Mouse (Mus musculus): ENCODE results near the gene Nop9. TPM values are rescaled to one million over a fixed set of nuclear protein-coding genes. Genes with fewer than 3 reads are reported as not detected.
A peak's percentile ranks its signal among the peaks of the same experiment; 100 is the strongest.

Nop9 gene
- 1.1 and 1.5 TPM in 2 replicates for polyA plus RNA-seq (2012)

- no peaks in the 10 kb centered on the region for H3K9me3 ChIP-seq (ENCODE audit: control insufficient read depth, low read length)
Observed at GRCm38 (mm10) chr14:55745180-55745860, at the start of gene Nop9, which contains the start of gene Dhrs1. Gene Nop9 (plus strand): TSS chr14:55745693. Gene Dhrs1 (minus strand): TSS chr14:55745690.

GRCm38 (mm10) chr14:55697226-55697625, 48.3 kb upstream of the Nop9 start:
- H3K4me1 ChIP-seq (ENCODE audit: control insufficient read depth) = peaks cover 2% of the 10 kb centered on the region; the same call in 1 of the 2 replicates
- peaks cover 16% of the 10 kb centered on the region for H3K9me3 ChIP-seq (ENCODE audit: control insufficient read depth, low read length)
- H3K27me3 ChIP-seq (ENCODE audit: control insufficient read depth) = no peaks in the 10 kb centered on the region; the same call in 1 of the 2 replicates
- H3K36me3 ChIP-seq (ENCODE audit: control insufficient read depth) = no peaks in the 10 kb centered on the region
- TF ChIP-seq GATA1 (IDR thresholded peaks at IDR 0.05; ENCODE audit: low read length) (no peak), TAL1 (IDR thresholded peaks at IDR 0.05; ENCODE audit: low read length) (no peak)
- H3K4me3 ChIP-seq (replicated peaks) = no peak overlapping the region

More at GRCm38 (mm10) chr14:55745180-55745860, at the start of gene Nop9, which contains the start of gene Dhrs1:
- Histone ChIP-seq H3K27me3 (ENCODE audit: control insufficient read depth) (no peaks in the 10 kb centered on the region), H3K4me1 (ENCODE audit: control insufficient read depth) (peaks cover 45% of the 10 kb centered on the region), H3K36me3 (ENCODE audit: control insufficient read depth) (peaks cover 40% of the 10 kb centered on the region), H3K4me3 (replicated peaks) (peak within 1 kb of the TSS; percentile 91)
- TF ChIP-seq TAL1 (IDR thresholded peaks at IDR 0.05; ENCODE audit: low read length) (no peak), GATA1 (IDR thresholded peaks at IDR 0.05; ENCODE audit: low read length) (0 out of 2 replicates have a peak, but pooled peaks have one; percentile 24)

- Histone ChIP-seq H3K4me3 (replicated peaks) (no peak overlapping the region), H3K27me3 (ENCODE audit: control insufficient read depth) (no peaks in the 10 kb centered on the region), H3K9me3 (ENCODE audit: control insufficient read depth, low read length) (no peaks in the 10 kb centered on the region), H3K36me3 (ENCODE audit: control insufficient read depth) (no peaks in the 10 kb centered on the region; the same call in 1 of the 2 replicates), H3K4me1 (ENCODE audit: control insufficient read depth) (peaks cover 9% of the 10 kb centered on the region)
- no peak for TF ChIP-seq TAL1 (IDR thresholded peaks at IDR 0.05; ENCODE audit: low read length)
- no peak for TF ChIP-seq GATA1 (IDR thresholded peaks at IDR 0.05; ENCODE audit: low read length)
Observed at GRCm38 (mm10) chr14:55701131-55701530, 44.4 kb upstream of the Nop9 start.

- Histone ChIP-seq H3K9me3 (ENCODE audit: control insufficient read depth, low read length) (no peaks in the 10 kb centered on the region), H3K36me3 (ENCODE audit: control insufficient read depth) (no peaks in the 10 kb centered on the region; the same call in 1 of the 2 replicates), H3K4me1 (ENCODE audit: control insufficient read depth) (peaks cover 25% of the 10 kb centered on the region), H3K27me3 (ENCODE audit: control insufficient read depth) (no peaks in the 10 kb centered on the region), H3K4me3 (replicated peaks) (no peak overlapping the region)
- TF ChIP-seq TAL1 (IDR thresholded peaks at IDR 0.05; ENCODE audit: low read length) = no peak
- no peak for TF ChIP-seq GATA1 (IDR thresholded peaks at IDR 0.05; ENCODE audit: low read length)
Observed at GRCm38 (mm10) chr14:55702761-55703160, 42.7 kb upstream of the Nop9 start.

GRCm38 (mm10) chr14:55706051-55706600, 39.4 kb upstream of the Nop9 start:
- no peak overlapping the region for H3K4me3 ChIP-seq (replicated peaks)
- H3K4me1 ChIP-seq (ENCODE audit: control insufficient read depth) = peaks cover 25% of the 10 kb centered on the region
- TF ChIP-seq GATA1 (IDR thresholded peaks at IDR 0.05; ENCODE audit: low read length) (no peak), TAL1 (IDR thresholded peaks at IDR 0.05; ENCODE audit: low read length) (no peak)
- no peaks in the 10 kb centered on the region for H3K27me3 ChIP-seq (ENCODE audit: control insufficient read depth)
- H3K36me3 ChIP-seq (ENCODE audit: control insufficient read depth) = no peaks in the 10 kb centered on the region; the same call in 1 of the 2 replicates
- H3K9me3 ChIP-seq (ENCODE audit: control insufficient read depth, low read length) = no peaks in the 10 kb centered on the region

GRCm38 (mm10) chr14:55707397-55707796, 38.1 kb upstream of the Nop9 start:
- peaks cover under 1% of the 10 kb centered on the region for H3K27me3 ChIP-seq (ENCODE audit: control insufficient read depth)
- H3K4me1 ChIP-seq (ENCODE audit: control insufficient read depth) = peaks cover 30% of the 10 kb centered on the region
- TF ChIP-seq TAL1 (IDR thresholded peaks at IDR 0.05; ENCODE audit: low read length) (no peak), GATA1 (IDR thresholded peaks at IDR 0.05; ENCODE audit: low read length) (no peak)
- no peak overlapping the region for H3K4me3 ChIP-seq (replicated peaks)
- no peaks in the 10 kb centered on the region; the same call in 1 of the 2 replicates for H3K36me3 ChIP-seq (ENCODE audit: control insufficient read depth)
- no peaks in the 10 kb centered on the region for H3K9me3 ChIP-seq (ENCODE audit: control insufficient read depth, low read length)

GRCm38 (mm10) chr14:55709509-55709908, 36.0 kb upstream of the Nop9 start:
- Histone ChIP-seq H3K27me3 (ENCODE audit: control insufficient read depth) (peaks cover 9% of the 10 kb centered on the region), H3K36me3 (ENCODE audit: control insufficient read depth) (no peaks in the 10 kb centered on the region; the same call in 1 of the 2 replicates), H3K4me1 (ENCODE audit: control insufficient read depth) (peaks cover 40% of the 10 kb centered on the region)

GRCm38 (mm10) chr14:55711786-55712185, 33.7 kb upstream of the Nop9 start:
- no peak overlapping the region for H3K4me3 ChIP-seq (replicated peaks)
- no peaks in the 10 kb centered on the region for H3K9me3 ChIP-seq (ENCODE audit: control insufficient read depth, low read length)
- H3K4me1 ChIP-seq (ENCODE audit: control insufficient read depth) = peaks cover 30% of the 10 kb centered on the region
- peaks cover 5% of the 10 kb centered on the region for H3K36me3 ChIP-seq (ENCODE audit: control insufficient read depth)
- peaks cover 9% of the 10 kb centered on the region for H3K27me3 ChIP-seq (ENCODE audit: control insufficient read depth)
- TF ChIP-seq TAL1 (IDR thresholded peaks at IDR 0.05; ENCODE audit: low read length) = no peak
- TF ChIP-seq GATA1 (IDR thresholded peaks at IDR 0.05; ENCODE audit: low read length) = no peak

More at GRCm38 (mm10) chr14:55709509-55709908, 36.0 kb upstream of the Nop9 start:
- Histone ChIP-seq H3K4me3 (replicated peaks) (no peak overlapping the region), H3K9me3 (ENCODE audit: control insufficient read depth, low read length) (no peaks in the 10 kb centered on the region)
- TF ChIP-seq GATA1 (IDR thresholded peaks at IDR 0.05; ENCODE audit: low read length) = no peak

GRCm38 (mm10) chr14:55713007-55713728, 32.3 kb upstream of the Nop9 start:
- H3K36me3 ChIP-seq (ENCODE audit: control insufficient read depth) = peaks cover 16% of the 10 kb centered on the region

More at GRCm38 (mm10) chr14:55713007-55713728, 32.3 kb upstream of the Nop9 start:
- no peaks in the 10 kb centered on the region for H3K9me3 ChIP-seq (ENCODE audit: control insufficient read depth, low read length)
- peak overlapping the region; percentile 25 for H3K4me3 ChIP-seq (replicated peaks)
- peaks cover 9% of the 10 kb centered on the region for H3K27me3 ChIP-seq (ENCODE audit: control insufficient read depth)
- H3K4me1 ChIP-seq (ENCODE audit: control insufficient read depth) = peaks cover 20% of the 10 kb centered on the region
- TF ChIP-seq GATA1 (IDR thresholded peaks at IDR 0.05; ENCODE audit: low read length) (no peak), TAL1 (IDR thresholded peaks at IDR 0.05; ENCODE audit: low read length) (no peak)
